Mouse (Mus musculus): ENCODE measurements around the gene Sept10.

The Sept10 gene

GRCm38 (mm10) chr10:59221473-59222270 lies at the start of gene Sept10, which contains the start of gene Sowahc:
Gene Sept10 (minus strand): TSS chr10:59221847.
Gene Sowahc (plus strand): TSS chr10:59221953.
- peak; percentile 88 for DNase-seq (ENCODE audit: low spot score)

GRCm38 (mm10) chr10:59268754-59269153 lies 47.1 kb upstream of the Sept10 start:
- DNase-seq (ENCODE audit: low spot score), result no peak

- DNase-seq (ENCODE audit: low spot score), result no peak
Measured at GRCm38 (mm10) chr10:59268109-59268508, 46.5 kb upstream of the Sept10 start.

GRCm38 (mm10) chr10:59267275-59267674 lies 45.6 kb upstream of the Sept10 start:
- DNase-seq (ENCODE audit: low spot score), result no peak

- DNase-seq (ENCODE audit: low spot score), result no peak
Measured at GRCm38 (mm10) chr10:59266097-59266496, 44.5 kb upstream of the Sept10 start.

- DNase-seq (ENCODE audit: low spot score), result no peak
Measured at GRCm38 (mm10) chr10:59265674-59266073, 44.0 kb upstream of the Sept10 start.

GRCm38 (mm10) chr10:59265067-59265466 lies 43.4 kb upstream of the Sept10 start:
- DNase-seq (ENCODE audit: low spot score), result no peak

- DNase-seq (ENCODE audit: low spot score), result no peak
Measured at GRCm38 (mm10) chr10:59262979-59263378, 41.3 kb upstream of the Sept10 start.

GRCm38 (mm10) chr10:59262021-59262420 lies 40.4 kb upstream of the Sept10 start:
- no peak for DNase-seq (ENCODE audit: low spot score)

- DNase-seq (ENCODE audit: low spot score), result no peak
Measured at GRCm38 (mm10) chr10:59261603-59262002, 40.0 kb upstream of the Sept10 start.

GRCm38 (mm10) chr10:59259572-59259971 lies 37.9 kb upstream of the Sept10 start:
- no peak for DNase-seq (ENCODE audit: low spot score)

- no peak for DNase-seq (ENCODE audit: low spot score)
Measured at GRCm38 (mm10) chr10:59256533-59256932, 34.9 kb upstream of the Sept10 start.

GRCm38 (mm10) chr10:59253541-59254079 lies 32.0 kb upstream of the Sept10 start:
- no peak for DNase-seq (ENCODE audit: low spot score)

GRCm38 (mm10) chr10:59252396-59252795 lies 30.7 kb upstream of the Sept10 start:
- DNase-seq (ENCODE audit: low spot score), result no peak

GRCm38 (mm10) chr10:59251980-59252379 lies 30.3 kb upstream of the Sept10 start:
- DNase-seq (ENCODE audit: low spot score), result no peak

- no peak for DNase-seq (ENCODE audit: low spot score)
Measured at GRCm38 (mm10) chr10:59250679-59251078, 29.0 kb upstream of the Sept10 start.

- DNase-seq (ENCODE audit: low spot score), result no peak
Measured at GRCm38 (mm10) chr10:59249531-59249930, 27.9 kb upstream of the Sept10 start.

- DNase-seq (ENCODE audit: low spot score), result no peak
Measured at GRCm38 (mm10) chr10:59241141-59241541, 19.5 kb upstream of the Sept10 start.

GRCm38 (mm10) chr10:59237757-59238156 lies 16.1 kb upstream of the Sept10 start:
- no peak for DNase-seq (ENCODE audit: low spot score)

- DNase-seq (ENCODE audit: low spot score), result no peak
Measured at GRCm38 (mm10) chr10:59236486-59236885, 14.8 kb upstream of the Sept10 start.

GRCm38 (mm10) chr10:59235847-59236246 lies 14.2 kb upstream of the Sept10 start:
- DNase-seq (ENCODE audit: low spot score), result no peak

GRCm38 (mm10) chr10:59235227-59235626 lies 13.6 kb upstream of the Sept10 start:
- DNase-seq (ENCODE audit: low spot score), result no peak

- DNase-seq (ENCODE audit: low spot score), result no peak
Measured at GRCm38 (mm10) chr10:59229205-59229820, 7.7 kb upstream of the Sept10 start.

Data from urinary bladder, postnatal 10 days (tissue).